Mouse (Mus musculus): ENCODE measurements around the gene Ly6g5c. TPM values are rescaled to one million over a fixed set of nuclear protein-coding genes. Genes with fewer than 3 reads are reported as not detected.
"Not testable (repeated sequence)": the region's sequence is repeated elsewhere in the genome, so short reads cannot be mapped to it uniquely, and the experiment has no call there.

Gene Ly6g5c
- total and polyA plus RNA-seq, 2 experiments from 2014 or later = not detected

GRCm38 (mm10) chr17:35111774-35112173 is 3.7 kb downstream of the Ly6g5c start:
- DNase-seq (ENCODE audit: low spot score) = no peak
- Histone ChIP-seq H3K36me3 (ENCODE audit: insufficient read depth, low read length) (peaks cover 14% of the 10 kb centered on the region; the same call in 1 of the 2 replicates), H3K9me3 (ENCODE audit: low read length) (no peaks in the 10 kb centered on the region), H3K9ac (replicated peaks; ENCODE audit: low read length) (no peak overlapping the region), H3K4me1 (ENCODE audit: insufficient read depth, low read length) (no peaks in the 10 kb centered on the region), H3K27me3 (ENCODE audit: insufficient read depth, low read length) (no peaks in the 10 kb centered on the region), H3K27ac (no peak overlapping the region), H3K4me2 (ENCODE audit: low read depth, low read length) (no peak overlapping the region), H3K4me3 (ENCODE audit: low read length) (no peak overlapping the region)
- ATAC-seq = no peak
- no peak for TF ChIP-seq CTCF (IDR thresholded peaks at IDR 0.05; ENCODE audit: low read depth)
- WGBS = 54% methylated on average over 9 of the region's 9 CpGs

- no peaks in the 10 kb centered on the region for H3K9me3 ChIP-seq (ENCODE audit: low read length)
- H3K4me3 ChIP-seq (ENCODE audit: low read length) = no peak within 1 kb of the TSS
- ATAC-seq = no peak
- H3K9ac ChIP-seq (replicated peaks; ENCODE audit: low read length) = no peak within 1 kb of the TSS; the same call in 1 of the 2 replicates
- WGBS = 84% methylated on average over 8 of the region's 8 CpGs
- H3K27me3 ChIP-seq (ENCODE audit: insufficient read depth, low read length) = no peaks in the 10 kb centered on the region
- peaks cover 3% of the 10 kb centered on the region; the same call in 1 of the 2 replicates for H3K4me1 ChIP-seq (ENCODE audit: insufficient read depth, low read length)
- peak; percentile 43 for TF ChIP-seq CTCF (IDR thresholded peaks at IDR 0.05; ENCODE audit: low read depth)
- DNase-seq (ENCODE audit: low spot score) = peak; percentile 24
- no peak within 1 kb of the TSS for H3K4me2 ChIP-seq (ENCODE audit: low read depth, low read length)
- H3K27ac ChIP-seq = no peak within 1 kb of the TSS
- H3K36me3 ChIP-seq (ENCODE audit: insufficient read depth, low read length) = peaks cover 32% of the 10 kb centered on the region
These were observed 7.3 kb downstream of the Ly6g5c start, which contains the start of gene Ly6g5b for GRCm38 (mm10) chr17:35115046-35116019. Ly6g5b (minus strand) TSS chr17:35115428.

- H3K36me3 ChIP-seq (ENCODE audit: insufficient read depth, low read length) = peaks cover 28% of the 10 kb centered on the region
- H3K9me3 ChIP-seq (ENCODE audit: low read length) = no peaks in the 10 kb centered on the region
- peak overlapping the region; percentile 70 for H3K27ac ChIP-seq
- H3K9ac ChIP-seq (replicated peaks; ENCODE audit: low read length) = peak overlapping the region; percentile 93
- H3K4me2 ChIP-seq (ENCODE audit: low read depth, low read length) = peak overlapping the region; percentile 96
- no peaks in the 10 kb centered on the region for H3K27me3 ChIP-seq (ENCODE audit: insufficient read depth, low read length)
- peak overlapping the region; percentile 79 for H3K4me3 ChIP-seq (ENCODE audit: low read length)
- WGBS = under 1% methylated on average over 33 of the region's 33 CpGs
- no peak for TF ChIP-seq CTCF (IDR thresholded peaks at IDR 0.05; ENCODE audit: low read depth)
- ATAC-seq (no peak), DNase-seq (ENCODE audit: low spot score) (peak; percentile 15)
- H3K4me1 ChIP-seq (ENCODE audit: insufficient read depth, low read length) = peaks cover 6% of the 10 kb centered on the region; the same call in 1 of the 2 replicates
These were observed 12.7 kb downstream of the Ly6g5c start for GRCm38 (mm10) chr17:35120745-35121142.

DNA sequence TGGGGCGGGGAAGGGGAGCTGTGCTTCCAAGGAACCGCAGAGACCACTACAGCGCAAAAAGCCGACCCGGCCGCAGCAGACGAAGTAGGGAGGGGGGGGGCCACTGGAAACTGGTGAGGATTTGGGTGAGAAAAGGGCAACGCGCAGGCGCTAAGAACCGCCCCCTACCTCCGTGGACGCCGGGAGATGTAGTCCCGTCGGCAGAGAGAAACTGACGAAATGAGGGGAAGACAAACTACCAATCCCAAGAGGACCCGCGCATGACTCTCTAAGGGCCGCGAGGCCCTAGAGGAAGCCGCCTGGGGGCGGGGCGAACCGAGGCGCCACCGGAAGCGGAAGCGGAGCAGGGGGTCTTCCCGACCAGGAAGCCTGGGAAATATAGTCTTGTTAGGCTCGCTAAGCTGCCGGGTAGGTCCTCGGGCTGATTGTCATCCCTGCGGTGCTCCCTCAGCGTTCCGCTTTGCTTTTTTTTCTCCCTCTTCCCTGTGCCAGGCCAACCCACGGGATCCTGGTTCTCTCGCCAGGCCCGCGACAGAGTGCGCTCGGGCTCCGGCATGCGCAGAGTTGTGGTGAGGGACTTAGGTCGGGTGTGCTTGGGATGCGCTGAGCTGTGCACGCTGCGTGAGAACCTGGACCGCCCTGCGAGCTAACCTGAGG is 13.2 kb downstream of the Ly6g5c start, which contains the start of gene Gpank1:
Gpank1 (plus strand) TSS at position 313 of the 657 bp plus-strand sequence.
- peak within 1 kb of the TSS; percentile 79 for H3K4me3 ChIP-seq (ENCODE audit: low read length)
- peaks cover 26% of the 10 kb centered on the region for H3K36me3 ChIP-seq (ENCODE audit: insufficient read depth, low read length)
- H3K9me3 ChIP-seq (ENCODE audit: low read length) = no peaks in the 10 kb centered on the region
- peak; percentile 100 for DNase-seq (ENCODE audit: low spot score)
- ATAC-seq = peak; percentile 95
- TF ChIP-seq CTCF (IDR thresholded peaks at IDR 0.05; ENCODE audit: low read depth) = peak; percentile 8; the same call in 1 of the 2 replicates
- H3K4me2 ChIP-seq (ENCODE audit: low read depth, low read length) = peak within 1 kb of the TSS; percentile 96
- WGBS = under 1% methylated on average over 47 of the region's 50 CpGs
- peak within 1 kb of the TSS; percentile 93 for H3K27ac ChIP-seq
- H3K4me1 ChIP-seq (ENCODE audit: insufficient read depth, low read length) = peaks cover 6% of the 10 kb centered on the region; the same call in 1 of the 2 replicates
- H3K9ac ChIP-seq (replicated peaks; ENCODE audit: low read length) = peak within 1 kb of the TSS; percentile 93
- no peaks in the 10 kb centered on the region for H3K27me3 ChIP-seq (ENCODE audit: insufficient read depth, low read length)

DNA sequence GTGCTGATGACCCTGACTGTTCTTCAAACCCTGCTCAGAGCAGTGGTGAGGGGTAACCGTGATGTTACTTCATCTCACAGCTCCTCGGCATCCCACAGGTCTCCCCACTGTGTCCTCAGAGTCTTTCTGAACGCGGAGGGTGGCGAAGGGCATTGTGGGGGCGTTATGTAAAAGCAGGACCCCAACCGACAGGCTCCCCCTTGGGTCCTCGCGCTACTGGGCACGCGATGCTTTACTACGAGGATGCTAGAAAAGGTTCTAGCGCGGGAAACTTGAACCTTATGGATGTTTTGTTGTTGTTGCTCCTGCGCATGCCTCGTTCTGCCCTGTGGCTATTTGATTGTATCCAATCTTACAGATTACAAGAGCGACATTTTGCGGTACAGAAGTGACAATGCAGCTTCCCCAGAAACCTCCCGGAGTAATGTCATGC is 13.8 kb downstream of the Ly6g5c start, which contains the start of gene Csnk2b:
Csnk2b (minus strand) TSS at position 183 of the 433 bp plus-strand sequence.
- Histone ChIP-seq H3K27ac (peak within 1 kb of the TSS; percentile 93), H3K27me3 (ENCODE audit: insufficient read depth, low read length) (no peaks in the 10 kb centered on the region), H3K36me3 (ENCODE audit: insufficient read depth, low read length) (peaks cover 23% of the 10 kb centered on the region), H3K4me3 (ENCODE audit: low read length) (peak within 1 kb of the TSS; percentile 79), H3K9ac (replicated peaks; ENCODE audit: low read length) (peak within 1 kb of the TSS; percentile 93), H3K4me1 (ENCODE audit: insufficient read depth, low read length) (peaks cover 11% of the 10 kb centered on the region), H3K9me3 (ENCODE audit: low read length) (no peaks in the 10 kb centered on the region), H3K4me2 (ENCODE audit: low read depth, low read length) (peak within 1 kb of the TSS; percentile 96)
- WGBS = under 1% methylated on average over 19 of the region's 19 CpGs
- ATAC-seq (peak; percentile 61), DNase-seq (ENCODE audit: low spot score) (peak; percentile 94)
- peak; percentile 65 for TF ChIP-seq CTCF (IDR thresholded peaks at IDR 0.05; ENCODE audit: low read depth)

GRCm38 (mm10) chr17:35123287-35123686 is 15.2 kb downstream of the Ly6g5c start:
- peaks cover 14% of the 10 kb centered on the region for H3K4me1 ChIP-seq (ENCODE audit: insufficient read depth, low read length)
- H3K9me3 ChIP-seq (ENCODE audit: low read length); ATAC-seq; H3K9ac ChIP-seq (replicated peaks; ENCODE audit: low read length); H3K4me3 ChIP-seq (ENCODE audit: low read length); H3K27ac ChIP-seq; DNase-seq (ENCODE audit: low spot score); H3K27me3 ChIP-seq (ENCODE audit: insufficient read depth, low read length); H3K4me2 ChIP-seq (ENCODE audit: low read depth, low read length): not testable (repeated sequence)
- 91% methylated on average over 9 of the region's 9 CpGs for WGBS
- peaks cover 12% of the 10 kb centered on the region for H3K36me3 ChIP-seq (ENCODE audit: insufficient read depth, low read length)

DNA sequence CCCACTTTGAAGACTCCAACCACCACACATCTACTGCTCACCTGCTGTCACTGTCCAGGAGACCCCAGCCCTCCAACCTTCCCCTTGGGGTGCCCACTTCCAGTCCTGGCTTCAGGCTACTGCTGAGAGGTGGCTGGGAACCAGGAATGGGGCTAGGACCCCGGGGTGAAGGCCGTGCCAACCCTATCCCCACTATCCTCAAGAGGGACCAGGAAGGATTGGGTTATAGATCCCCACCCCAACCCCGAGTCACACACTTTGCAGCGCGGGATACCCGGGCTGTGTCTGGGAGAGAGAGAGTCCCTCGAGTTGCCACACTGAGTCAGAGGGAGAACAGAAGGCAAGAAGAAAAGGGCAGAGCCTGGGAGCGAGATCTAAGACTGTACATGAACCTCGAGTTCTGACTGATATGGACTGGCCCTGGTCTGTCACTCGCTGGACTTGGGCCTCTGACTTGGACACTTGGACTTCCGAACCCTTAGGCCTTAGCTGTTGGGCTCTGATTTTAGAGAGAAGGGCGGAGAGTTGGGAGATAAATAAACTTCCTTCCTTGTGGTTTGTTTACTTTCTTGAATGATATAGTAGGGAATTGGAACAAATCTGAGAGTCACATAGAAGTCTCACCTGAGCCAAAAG is 16.3 kb downstream of the Ly6g5c start:
- DNase-seq (ENCODE audit: low spot score) = not testable (repeated sequence)
- H3K4me1 ChIP-seq (ENCODE audit: insufficient read depth, low read length) = peaks cover 14% of the 10 kb centered on the region
- WGBS = 97% methylated on average over 12 of the region's 12 CpGs

More for the DNA sequence above, 16.3 kb downstream of the Ly6g5c start:
- H3K27ac ChIP-seq; H3K9ac ChIP-seq (replicated peaks; ENCODE audit: low read length); H3K4me2 ChIP-seq (ENCODE audit: low read depth, low read length); H3K27me3 ChIP-seq (ENCODE audit: insufficient read depth, low read length); H3K36me3 ChIP-seq (ENCODE audit: insufficient read depth, low read length); H3K9me3 ChIP-seq (ENCODE audit: low read length); H3K4me3 ChIP-seq (ENCODE audit: low read length); ATAC-seq: not testable (repeated sequence)
